9 mouse cellular contexts compared by ENCODE assay signal in the genomic region with DNA sequence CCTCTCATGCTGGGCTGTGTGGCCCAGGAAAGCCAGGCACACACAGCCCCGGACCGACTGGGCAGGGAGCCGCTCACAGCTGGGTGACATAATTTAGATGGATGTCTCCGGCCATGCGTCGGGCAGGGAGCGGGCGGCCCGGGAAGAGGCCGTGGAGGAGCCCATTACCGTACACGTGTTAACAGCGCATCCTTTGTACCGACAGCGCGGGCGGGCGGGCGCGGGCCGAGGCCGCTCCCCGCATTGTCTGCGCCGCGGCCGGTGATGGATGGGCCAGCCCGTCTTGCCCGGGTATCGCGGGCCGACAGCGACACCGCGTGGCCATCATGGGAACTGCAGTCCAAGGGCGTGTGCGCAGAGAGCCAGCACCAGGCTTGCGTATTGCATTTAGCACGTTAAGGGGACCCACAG.
DNase-seq lines count a peak whose midpoint lies in the region; ATAC-seq and TF ChIP-seq lines count a peak whose summit lies in the region.
"Had no signal": no experiment of that assay in that cellular context is flagged by ENCODE, and none has a peak within 500 bp of the region (broad histone marks: within the 10 kb centered on the region; RNA-seq: fewer than 3 reads in every experiment).

No protein-coding gene starts in this region.

- peak; percentile 62 for TF ChIP-seq RAD21 in CH12.LX (IDR thresholded peaks at IDR 0.05; ENCODE audit: low read depth, low read length)

- H3K9ac ChIP-seq in CH12.LX (ENCODE audit: insufficient read depth, low read depth) = no peak overlapping the region
- H3K9ac ChIP-seq in forebrain, embryonic 13.5 days = peak overlapping the region; percentile 62
- no peak overlapping the region for H3K9ac ChIP-seq in heart, postnatal 0 days (replicated peaks; ENCODE audit: low read depth, low read length)
- H3K9ac ChIP-seq in liver, embryonic 14.5 days (replicated peaks) = no peak overlapping the region
- H3K9ac ChIP-seq in neural tube, embryonic 12.5 days = peak overlapping the region; percentile 6; the same call in 1 of the 2 replicates
- H3K9ac ChIP-seq in stomach, postnatal 0 days (ENCODE audit: low read length) = peak overlapping the region; percentile 38; the same call in 1 of the 2 replicates

- ATAC-seq in forebrain, embryonic 13.5 days = peak; percentile 93
- ATAC-seq in heart, postnatal 0 days (ENCODE audit: insufficient read depth, low read depth) = peak; percentile 75
- no peak for ATAC-seq in liver, embryonic 14.5 days (ENCODE audit: insufficient read depth)
- peak; percentile 94 for ATAC-seq in neural tube, embryonic 12.5 days (ENCODE audit: low FRiP score, low read depth)
- peak; percentile 78 for ATAC-seq in stomach, postnatal 0 days (ENCODE audit: low FRiP score, low TSS enrichment)

- in situ Hi-C loops in CH12.LX (cut with MboI; ENCODE audit: low pct_ligation_motif_present, low pct_unique_long_range_greater_than_20kb, low sequenced_read_pairs) = loop anchor here (10.0 kb wide), 1 partner anchor 759 kb away; no protein-coding TSS in a partner anchor

- no peak for TF ChIP-seq EP300 in CH12.LX (IDR thresholded peaks at IDR 0.05; ENCODE audit: low read length)
- no peak for TF ChIP-seq EP300 in heart, postnatal 0 days (IDR thresholded peaks at IDR 0.05; ENCODE audit: low read depth)
- no peak for TF ChIP-seq EP300 in liver, embryonic 14.5 days (IDR thresholded peaks at IDR 0.05; ENCODE audit: low read depth)
- TF ChIP-seq EP300 in stomach, postnatal 0 days (optimal IDR thresholded peaks at IDR 0.05) = no peak

- dilution Hi-C loops in CH12.LX (cut with MboI; ENCODE audit: extremely low pct_ligation_motif_present, extremely low pct_unique_long_range_greater_than_20kb, low sequenced_read_pairs) = no loop called here

- TF ChIP-seq POLR2A in CH12.LX (IDR thresholded peaks at IDR 0.05; ENCODE audit: low read depth, low read length) = no peak

- DNase-seq in CH12.LX (ENCODE audit: extremely low read depth) = peak; percentile 30
- peak; percentile 29 for DNase-seq in c-Kit-positive CD71-positive TER-119-positive erythroid progenitor cells, embryonic 14.5 days (ENCODE audit: low spot score)
- peak; percentile 47 for DNase-seq in heart, postnatal 0 days (ENCODE audit: low spot score)
- peak; percentile 89 to 90 for DNase-seq in kidney, postnatal 4 days
- DNase-seq in liver, embryonic 14.5 days (ENCODE audit: low read depth in 3 of 3, low spot score in 3 of 3) = peak in 1 of 3 experiments; percentile 4
- DNase-seq in stomach, postnatal 0 days (ENCODE audit: low spot score) = peak; percentile 86

- H3K27ac ChIP-seq in CH12.LX (ENCODE audit: insufficient read depth, low read depth) = no peak overlapping the region
- H3K27ac ChIP-seq in forebrain, embryonic 13.5 days = 0 out of 2 replicates have a peak overlapping the region, but pooled peaks have one; percentile 0
- no peak overlapping the region for H3K27ac ChIP-seq in heart, postnatal 0 days (ENCODE audit: low read depth)
- H3K27ac ChIP-seq in liver, embryonic 14.5 days = no peak overlapping the region
- H3K27ac ChIP-seq in neural tube, embryonic 12.5 days = no peak overlapping the region
- H3K27ac ChIP-seq in stomach, postnatal 0 days (replicated peaks) = no peak overlapping the region

- H3K4me1 ChIP-seq in CH12.LX (ENCODE audit: control insufficient read depth in 1 of 2, insufficient read depth in 2 of 2) = no peaks in the 10 kb centered on the region
- peaks cover 15% of the 10 kb centered on the region; the same call in 1 of the 2 replicates for H3K4me1 ChIP-seq in forebrain, embryonic 13.5 days
- no peaks in the 10 kb centered on the region for H3K4me1 ChIP-seq in heart, postnatal 0 days (ENCODE audit: control insufficient read depth, insufficient read depth)
- no peaks in the 10 kb centered on the region for H3K4me1 ChIP-seq in liver, embryonic 14.5 days (replicated peaks; ENCODE audit: control insufficient read depth in 2 of 2, insufficient read depth in 2 of 2, low read length in 1 of 2)
- H3K4me1 ChIP-seq in neural tube, embryonic 12.5 days = peaks cover 7% of the 10 kb centered on the region
- H3K4me1 ChIP-seq in stomach, postnatal 0 days (replicated peaks; ENCODE audit: control insufficient read depth, insufficient read depth) = 0 out of 2 replicates have a peak, but pooled peaks cover 2% of the 10 kb centered on the region

- H3K79me2 ChIP-seq in CH12.LX (replicated peaks; ENCODE audit: control insufficient read depth, extremely low read depth, insufficient read depth, poor library complexity, severe bottlenecking) = no peaks in the 10 kb centered on the region

- H3K9me3 ChIP-seq in CH12.LX (replicated peaks; ENCODE audit: low read length) = peaks cover 17% of the 10 kb centered on the region
- no peaks in the 10 kb centered on the region for H3K9me3 ChIP-seq in forebrain, embryonic 13.5 days (replicated peaks)
- H3K9me3 ChIP-seq in heart, postnatal 0 days (replicated peaks; ENCODE audit: control insufficient read depth, low read length) = no peaks in the 10 kb centered on the region
- H3K9me3 ChIP-seq in liver, embryonic 14.5 days (ENCODE audit: control insufficient read depth, low read length) = no peaks in the 10 kb centered on the region
- H3K9me3 ChIP-seq in neural tube, embryonic 12.5 days = no peaks in the 10 kb centered on the region
- H3K9me3 ChIP-seq in stomach, postnatal 0 days (ENCODE audit: control insufficient read depth, low read length) = no peaks in the 10 kb centered on the region

- no peaks in the 10 kb centered on the region for H3K36me3 ChIP-seq in CH12.LX (replicated peaks in 1 of 2; ENCODE audit: control insufficient read depth in 1 of 2, insufficient read depth in 1 of 2, low read length in 1 of 2)
- H3K36me3 ChIP-seq in forebrain, embryonic 13.5 days (ENCODE audit: poor library complexity, severe bottlenecking) = no peaks in the 10 kb centered on the region
- H3K36me3 ChIP-seq in heart, postnatal 0 days (replicated peaks; ENCODE audit: control insufficient read depth, insufficient read depth, low read length) = no peaks in the 10 kb centered on the region
- no peaks in the 10 kb centered on the region for H3K36me3 ChIP-seq in liver, embryonic 14.5 days (replicated peaks; ENCODE audit: control insufficient read depth, insufficient read depth, low read depth)
- H3K36me3 ChIP-seq in neural tube, embryonic 12.5 days = no peaks in the 10 kb centered on the region
- H3K36me3 ChIP-seq in stomach, postnatal 0 days (ENCODE audit: control insufficient read depth, insufficient read depth, low read length) = no peaks in the 10 kb centered on the region

- peaks cover 10% of the 10 kb centered on the region for H3K27me3 ChIP-seq in CH12.LX (replicated peaks)
- H3K27me3 ChIP-seq in forebrain, embryonic 13.5 days = peaks cover 16% of the 10 kb centered on the region
- peaks cover 34% of the 10 kb centered on the region for H3K27me3 ChIP-seq in heart, postnatal 0 days (ENCODE audit: control insufficient read depth, insufficient read depth, low read length)
- H3K27me3 ChIP-seq in liver, embryonic 14.5 days (ENCODE audit: control insufficient read depth, insufficient read depth, low read length) = peaks cover 6% of the 10 kb centered on the region
- H3K27me3 ChIP-seq in neural tube, embryonic 12.5 days (replicated peaks) = peaks cover 15% of the 10 kb centered on the region
- no peaks in the 10 kb centered on the region for H3K27me3 ChIP-seq in stomach, postnatal 0 days (ENCODE audit: control insufficient read depth, insufficient read depth, low read length)

- no peak overlapping the region for H3K4me3 ChIP-seq in CH12.LX (replicated peaks in 1 of 3; ENCODE audit: low read depth in 2 of 3, low read length in 2 of 3, poor library complexity in 1 of 3)
- peak overlapping the region; percentile 28 for H3K4me3 ChIP-seq in forebrain, embryonic 13.5 days
- H3K4me3 ChIP-seq in heart, postnatal 0 days (ENCODE audit: low read depth, low read length) = peak overlapping the region; percentile 20
- H3K4me3 ChIP-seq in liver, embryonic 14.5 days (ENCODE audit: insufficient read depth in 1 of 2, low read depth in 2 of 2, low read length in 2 of 2) = no peak overlapping the region
- peak overlapping the region; percentile 17; the same call in 1 of the 2 replicates for H3K4me3 ChIP-seq in neural tube, embryonic 12.5 days
- peak overlapping the region; percentile 33 for H3K4me3 ChIP-seq in stomach, postnatal 0 days (ENCODE audit: low read depth, low read length)
- H3K4me3 ChIP-seq: erythroblast, embryonic 14.5 days had no signal

- under 1% methylated on average over 39 of the region's 39 CpGs for WGBS in forebrain, embryonic 13.5 days
- 2% methylated on average over 37 of the region's 39 CpGs for WGBS in heart, postnatal 0 days
- WGBS in liver, embryonic 14.5 days (ENCODE audit: insufficient replicate concordance) = 1% methylated on average over 39 of the region's 39 CpGs
- under 1% methylated on average over 39 of the region's 39 CpGs for WGBS in neural tube, embryonic 12.5 days
- under 1% methylated on average over 39 of the region's 39 CpGs for WGBS in stomach, postnatal 0 days

- peak; percentile 40 to 60 for TF ChIP-seq CTCF in CH12.LX (conservative IDR thresholded peaks at IDR 0.05 in 1 of 2, IDR thresholded peaks at IDR 0.05 in 1 of 2; ENCODE audit: low read depth in 2 of 2, low read length in 2 of 2)
- TF ChIP-seq CTCF in heart, postnatal 0 days (IDR thresholded peaks at IDR 0.05; ENCODE audit: low read depth) = peak; percentile 94
- TF ChIP-seq CTCF in liver, embryonic 14.5 days (IDR thresholded peaks at IDR 0.05; ENCODE audit: low read depth) = peak; percentile 94
- TF ChIP-seq CTCF in stomach, postnatal 0 days (IDR thresholded peaks at IDR 0.05; ENCODE audit: low read depth) = peak; percentile 97

- no peak overlapping the region for H3K4me2 ChIP-seq in CH12.LX (ENCODE audit: insufficient read depth, low read depth, poor library complexity, severe bottlenecking)
- H3K4me2 ChIP-seq in forebrain, embryonic 13.5 days = peak overlapping the region; percentile 61
- peak overlapping the region; percentile 46 for H3K4me2 ChIP-seq in heart, postnatal 0 days (ENCODE audit: low read depth, low read length)
- no peak overlapping the region for H3K4me2 ChIP-seq in liver, embryonic 14.5 days (ENCODE audit: low read depth)
- H3K4me2 ChIP-seq in neural tube, embryonic 12.5 days (replicated peaks) = peak overlapping the region; percentile 51
- peak overlapping the region; percentile 57 for H3K4me2 ChIP-seq in stomach, postnatal 0 days (replicated peaks; ENCODE audit: low read depth)

TF ChIP-seq in CH12.LX, 34 proteins besides CTCF, POLR2A, EP300 and RAD21:
- TF ChIP-seq KAT2A (IDR thresholded peaks at IDR 0.05; ENCODE audit: insufficient replicate concordance, low read length) = no peak
- TF ChIP-seq USF2 (conservative IDR thresholded peaks at IDR 0.05; ENCODE audit: low read depth, low read length) = no peak
- TF ChIP-seq NRF1 (IDR thresholded peaks at IDR 0.05; ENCODE audit: low read depth, low read length) = no peak
- TF ChIP-seq SIN3A (IDR thresholded peaks at IDR 0.05; ENCODE audit: low read length) = no peak
- no peak for TF ChIP-seq GABPA (IDR thresholded peaks at IDR 0.05; ENCODE audit: insufficient replicate concordance, low read depth, low read length)

Comparison
In these comparisons a context has a peak if more than half of its experiments do, and no peak if none do; other contexts are left out.
1. H3K4me2 ChIP-seq: peak in forebrain, embryonic 13.5 days (single experiment), heart, postnatal 0 days (single experiment), neural tube, embryonic 12.5 days (single experiment) and stomach, postnatal 0 days (single experiment); none in CH12.LX (single experiment) and liver, embryonic 14.5 days (single experiment).
2. H3K4me3 ChIP-seq: peak in forebrain, embryonic 13.5 days (single experiment), heart, postnatal 0 days (single experiment), neural tube, embryonic 12.5 days (single experiment) and stomach, postnatal 0 days (single experiment); none in CH12.LX (0 of 3) and liver, embryonic 14.5 days (0 of 2).
3. H3K9ac ChIP-seq: peak in forebrain, embryonic 13.5 days (single experiment), neural tube, embryonic 12.5 days (single experiment) and stomach, postnatal 0 days (single experiment); none in CH12.LX (single experiment), heart, postnatal 0 days (single experiment) and liver, embryonic 14.5 days (single experiment).
4. Peak in every context shown above with its lines, with median percentiles within 50 percentile points of each other: CTCF ChIP-seq.